Mouse (Mus musculus): ENCODE measurements around the gene Pde4a. TPM values are rescaled to one million over a fixed set of nuclear protein-coding genes. Genes with fewer than 3 reads are reported as not detected.

Gene Pde4a
- polyA plus RNA-seq, 1 experiment = 9.5 TPM

- no peaks in the 10 kb centered on the region for H3K27me3 ChIP-seq (ENCODE audit: control insufficient read depth, insufficient read depth, low read length, poor library complexity, severe bottlenecking)
- no peaks in the 10 kb centered on the region for H3K4me1 ChIP-seq (ENCODE audit: control insufficient read depth, insufficient read depth, low read length)
- H3K9ac ChIP-seq (ENCODE audit: low read depth, poor library complexity, severe bottlenecking) = no peak overlapping the region
- TF ChIP-seq EP300 (IDR thresholded peaks at IDR 0.05; ENCODE audit: insufficient read depth, low read depth, low read length) (no peak), POLR2A (IDR thresholded peaks at IDR 0.05; ENCODE audit: insufficient read depth, low read length) (no peak), CTCF (IDR thresholded peaks at IDR 0.05; ENCODE audit: low read depth, low read length) (no peak)
- no peak overlapping the region for H3K4me3 ChIP-seq (ENCODE audit: low read depth, low read length)
- H3K27ac ChIP-seq (ENCODE audit: insufficient read depth, low read length) = no peak overlapping the region
- no peaks in the 10 kb centered on the region for H3K9me3 ChIP-seq (replicated peaks; ENCODE audit: control insufficient read depth, insufficient read depth, low read length, poor library complexity, severe bottlenecking)
- no peaks in the 10 kb centered on the region for H3K36me3 ChIP-seq (ENCODE audit: control insufficient read depth, insufficient read depth, low read length, poor library complexity, severe bottlenecking)
Observed at GRCm38 (mm10) chr9:21210821-21211220, 45.3 kb downstream of the Pde4a start.

GRCm38 (mm10) chr9:21211624-21212023 lies 46.1 kb downstream of the Pde4a start:
- Histone ChIP-seq H3K27me3 (ENCODE audit: control insufficient read depth, insufficient read depth, low read length, poor library complexity, severe bottlenecking) (no peaks in the 10 kb centered on the region), H3K4me3 (ENCODE audit: low read depth, low read length) (no peak overlapping the region), H3K27ac (ENCODE audit: insufficient read depth, low read length) (no peak overlapping the region), H3K9me3 (replicated peaks; ENCODE audit: control insufficient read depth, insufficient read depth, low read length, poor library complexity, severe bottlenecking) (no peaks in the 10 kb centered on the region), H3K4me1 (ENCODE audit: control insufficient read depth, insufficient read depth, low read length) (no peaks in the 10 kb centered on the region), H3K36me3 (ENCODE audit: control insufficient read depth, insufficient read depth, low read length, poor library complexity, severe bottlenecking) (no peaks in the 10 kb centered on the region), H3K9ac (ENCODE audit: low read depth, poor library complexity, severe bottlenecking) (no peak overlapping the region)
- TF ChIP-seq EP300 (IDR thresholded peaks at IDR 0.05; ENCODE audit: insufficient read depth, low read depth, low read length) (no peak), POLR2A (IDR thresholded peaks at IDR 0.05; ENCODE audit: insufficient read depth, low read length) (no peak), CTCF (IDR thresholded peaks at IDR 0.05; ENCODE audit: low read depth, low read length) (no peak)

GRCm38 (mm10) chr9:21213617-21214190 lies 48.2 kb downstream of the Pde4a start:
- Histone ChIP-seq H3K36me3 (ENCODE audit: control insufficient read depth, insufficient read depth, low read length, poor library complexity, severe bottlenecking) (no peaks in the 10 kb centered on the region), H3K9me3 (replicated peaks; ENCODE audit: control insufficient read depth, insufficient read depth, low read length, poor library complexity, severe bottlenecking) (no peaks in the 10 kb centered on the region), H3K27ac (ENCODE audit: insufficient read depth, low read length) (no peak overlapping the region), H3K4me3 (ENCODE audit: low read depth, low read length) (no peak overlapping the region), H3K4me1 (ENCODE audit: control insufficient read depth, insufficient read depth, low read length) (no peaks in the 10 kb centered on the region), H3K27me3 (ENCODE audit: control insufficient read depth, insufficient read depth, low read length, poor library complexity, severe bottlenecking) (no peaks in the 10 kb centered on the region), H3K9ac (ENCODE audit: low read depth, poor library complexity, severe bottlenecking) (no peak overlapping the region)
- peak; percentile 72 for TF ChIP-seq CTCF (IDR thresholded peaks at IDR 0.05; ENCODE audit: low read depth, low read length)
- TF ChIP-seq EP300 (IDR thresholded peaks at IDR 0.05; ENCODE audit: insufficient read depth, low read depth, low read length) = no peak
- no peak for TF ChIP-seq POLR2A (IDR thresholded peaks at IDR 0.05; ENCODE audit: insufficient read depth, low read length)

- TF ChIP-seq POLR2A (IDR thresholded peaks at IDR 0.05; ENCODE audit: insufficient read depth, low read length) (no peak), EP300 (IDR thresholded peaks at IDR 0.05; ENCODE audit: insufficient read depth, low read depth, low read length) (no peak), CTCF (IDR thresholded peaks at IDR 0.05; ENCODE audit: low read depth, low read length) (no peak)
- no peak overlapping the region for H3K4me3 ChIP-seq (ENCODE audit: low read depth, low read length)
- no peaks in the 10 kb centered on the region for H3K36me3 ChIP-seq (ENCODE audit: control insufficient read depth, insufficient read depth, low read length, poor library complexity, severe bottlenecking)
- no peaks in the 10 kb centered on the region for H3K9me3 ChIP-seq (replicated peaks; ENCODE audit: control insufficient read depth, insufficient read depth, low read length, poor library complexity, severe bottlenecking)
- H3K27me3 ChIP-seq (ENCODE audit: control insufficient read depth, insufficient read depth, low read length, poor library complexity, severe bottlenecking) = no peaks in the 10 kb centered on the region
- no peaks in the 10 kb centered on the region for H3K4me1 ChIP-seq (ENCODE audit: control insufficient read depth, insufficient read depth, low read length)
- no peak overlapping the region for H3K27ac ChIP-seq (ENCODE audit: insufficient read depth, low read length)
- H3K9ac ChIP-seq (ENCODE audit: low read depth, poor library complexity, severe bottlenecking) = no peak overlapping the region
Observed at GRCm38 (mm10) chr9:21216050-21216841, 50.7 kb downstream of the Pde4a start.

GRCm38 (mm10) chr9:21219820-21220219 lies 54.3 kb downstream of the Pde4a start:
- Histone ChIP-seq H3K27ac (ENCODE audit: insufficient read depth, low read length) (no peak overlapping the region), H3K4me1 (ENCODE audit: control insufficient read depth, insufficient read depth, low read length) (no peaks in the 10 kb centered on the region), H3K9me3 (replicated peaks; ENCODE audit: control insufficient read depth, insufficient read depth, low read length, poor library complexity, severe bottlenecking) (no peaks in the 10 kb centered on the region), H3K27me3 (ENCODE audit: control insufficient read depth, insufficient read depth, low read length, poor library complexity, severe bottlenecking) (no peaks in the 10 kb centered on the region), H3K36me3 (ENCODE audit: control insufficient read depth, insufficient read depth, low read length, poor library complexity, severe bottlenecking) (no peaks in the 10 kb centered on the region), H3K4me3 (ENCODE audit: low read depth, low read length) (no peak overlapping the region), H3K9ac (ENCODE audit: low read depth, poor library complexity, severe bottlenecking) (no peak overlapping the region)
- no peak for TF ChIP-seq CTCF (IDR thresholded peaks at IDR 0.05; ENCODE audit: low read depth, low read length)
- no peak for TF ChIP-seq EP300 (IDR thresholded peaks at IDR 0.05; ENCODE audit: insufficient read depth, low read depth, low read length)
- TF ChIP-seq POLR2A (IDR thresholded peaks at IDR 0.05; ENCODE audit: insufficient read depth, low read length) = no peak

Measured in ES-Bruce4 (cell line).